Mouse (Mus musculus): ENCODE measurements around the gene Kcnc3. TPM values are rescaled to one million over a fixed set of nuclear protein-coding genes. Genes with fewer than 3 reads are reported as not detected.

Kcnc3 gene
- polyA plus RNA-seq, 1 experiment from 2014 or later = not detected

GRCm38 (mm10) chr7:44596996-44597538 is 6.6 kb downstream of the Kcnc3 start:
- H3K27ac ChIP-seq (replicated peaks in 1 of 2; ENCODE audit: control insufficient read depth in 1 of 2, insufficient read depth in 1 of 2, low read depth in 2 of 2, low read length in 2 of 2) = no peak overlapping the region
- no peak for ATAC-seq (ENCODE audit: insufficient number of reproducible peaks, insufficient read depth, low FRiP score, low read depth)
- no peaks in the 10 kb centered on the region for H3K36me3 ChIP-seq (ENCODE audit: control insufficient read depth, insufficient read depth, low read length)
- no peak overlapping the region for H3K9ac ChIP-seq (ENCODE audit: low read length)
- no peak overlapping the region for H3K4me2 ChIP-seq (ENCODE audit: low read length)
- no peaks in the 10 kb centered on the region for H3K9me3 ChIP-seq (ENCODE audit: control insufficient read depth, low read length)
- no peaks in the 10 kb centered on the region for H3K4me1 ChIP-seq (ENCODE audit: control insufficient read depth in 2 of 2, insufficient read depth in 2 of 2, low read length in 2 of 2)
- peaks cover 36% of the 10 kb centered on the region for H3K27me3 ChIP-seq (ENCODE audit: control insufficient read depth, insufficient read depth, low read length)
- H3K4me3 ChIP-seq (ENCODE audit: control insufficient read depth in 1 of 2, insufficient read depth in 1 of 2, low read depth in 1 of 2, low read length in 2 of 2) = no peak overlapping the region
- WGBS = 52% methylated on average over 5 of the region's 5 CpGs

DNA sequence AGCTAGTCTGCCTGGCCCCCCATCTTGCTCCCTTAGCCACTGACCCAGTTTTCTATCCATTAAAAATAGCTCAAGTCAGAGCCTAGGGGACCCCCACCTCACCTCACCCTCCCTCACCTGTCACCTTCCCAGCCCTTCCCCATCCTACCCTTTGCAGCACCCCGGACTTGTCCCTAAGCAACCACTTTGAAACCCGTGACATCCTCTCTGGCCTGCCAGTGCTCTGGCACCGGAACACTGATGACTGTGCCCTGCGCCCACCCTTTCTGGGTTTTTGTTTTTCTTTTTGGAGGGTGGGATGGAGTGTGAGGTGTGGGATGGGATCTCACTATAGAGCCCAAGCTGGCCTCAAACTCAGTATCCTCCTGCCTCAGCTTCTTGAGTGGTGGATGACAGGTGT is 7.2 kb downstream of the Kcnc3 start:
- no peaks in the 10 kb centered on the region for H3K36me3 ChIP-seq (ENCODE audit: control insufficient read depth, insufficient read depth, low read length)
- H3K9me3 ChIP-seq (ENCODE audit: control insufficient read depth, low read length) = no peaks in the 10 kb centered on the region
- H3K4me1 ChIP-seq (ENCODE audit: control insufficient read depth in 2 of 2, insufficient read depth in 2 of 2, low read length in 2 of 2) = no peaks in the 10 kb centered on the region
- H3K9ac ChIP-seq (ENCODE audit: low read length) = no peak overlapping the region
- no peak for ATAC-seq (ENCODE audit: insufficient number of reproducible peaks, insufficient read depth, low FRiP score, low read depth)
- H3K4me3 ChIP-seq (ENCODE audit: control insufficient read depth in 1 of 2, insufficient read depth in 1 of 2, low read depth in 1 of 2, low read length in 2 of 2) = no peak overlapping the region
- 86% methylated on average over 4 of the region's 4 CpGs for WGBS
- H3K4me2 ChIP-seq (ENCODE audit: low read length) = no peak overlapping the region
- no peak overlapping the region for H3K27ac ChIP-seq (replicated peaks in 1 of 2; ENCODE audit: control insufficient read depth in 1 of 2, insufficient read depth in 1 of 2, low read depth in 2 of 2, low read length in 2 of 2)
- H3K27me3 ChIP-seq (ENCODE audit: control insufficient read depth, insufficient read depth, low read length) = peaks cover 36% of the 10 kb centered on the region

DNA sequence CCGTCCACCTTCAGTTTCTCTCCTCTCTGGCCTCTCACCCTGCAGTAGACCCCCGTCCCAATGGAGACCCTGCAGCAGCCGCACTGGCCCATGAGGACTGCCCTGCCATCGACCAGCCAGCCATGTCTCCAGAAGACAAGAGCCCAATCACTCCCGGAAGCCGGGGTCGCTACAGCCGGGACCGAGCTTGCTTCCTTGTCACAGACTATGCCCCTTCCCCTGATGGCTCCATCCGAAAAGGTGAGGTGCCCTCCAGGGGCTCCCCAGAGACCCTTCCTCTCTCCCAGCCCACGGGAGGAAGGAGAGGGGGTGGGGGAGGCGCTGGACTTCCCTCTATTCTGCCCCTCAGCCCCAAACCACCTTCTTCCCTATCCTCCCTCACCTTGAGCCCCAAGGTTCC is 7.9 kb downstream of the Kcnc3 start:
- ATAC-seq (ENCODE audit: insufficient number of reproducible peaks, insufficient read depth, low FRiP score, low read depth) = no peak
- no peaks in the 10 kb centered on the region for H3K36me3 ChIP-seq (ENCODE audit: control insufficient read depth, insufficient read depth, low read length)
- WGBS = 79% methylated on average over 12 of the region's 12 CpGs
- no peaks in the 10 kb centered on the region for H3K9me3 ChIP-seq (ENCODE audit: control insufficient read depth, low read length)
- H3K4me3 ChIP-seq (ENCODE audit: control insufficient read depth in 1 of 2, insufficient read depth in 1 of 2, low read depth in 1 of 2, low read length in 2 of 2) = no peak overlapping the region
- peaks cover 36% of the 10 kb centered on the region for H3K27me3 ChIP-seq (ENCODE audit: control insufficient read depth, insufficient read depth, low read length)
- H3K9ac ChIP-seq (ENCODE audit: low read length) = no peak overlapping the region
- no peak overlapping the region for H3K4me2 ChIP-seq (ENCODE audit: low read length)
- H3K27ac ChIP-seq (replicated peaks in 1 of 2; ENCODE audit: control insufficient read depth in 1 of 2, insufficient read depth in 1 of 2, low read depth in 2 of 2, low read length in 2 of 2) = no peak overlapping the region
- H3K4me1 ChIP-seq (ENCODE audit: control insufficient read depth in 2 of 2, insufficient read depth in 2 of 2, low read length in 2 of 2) = no peaks in the 10 kb centered on the region

DNA sequence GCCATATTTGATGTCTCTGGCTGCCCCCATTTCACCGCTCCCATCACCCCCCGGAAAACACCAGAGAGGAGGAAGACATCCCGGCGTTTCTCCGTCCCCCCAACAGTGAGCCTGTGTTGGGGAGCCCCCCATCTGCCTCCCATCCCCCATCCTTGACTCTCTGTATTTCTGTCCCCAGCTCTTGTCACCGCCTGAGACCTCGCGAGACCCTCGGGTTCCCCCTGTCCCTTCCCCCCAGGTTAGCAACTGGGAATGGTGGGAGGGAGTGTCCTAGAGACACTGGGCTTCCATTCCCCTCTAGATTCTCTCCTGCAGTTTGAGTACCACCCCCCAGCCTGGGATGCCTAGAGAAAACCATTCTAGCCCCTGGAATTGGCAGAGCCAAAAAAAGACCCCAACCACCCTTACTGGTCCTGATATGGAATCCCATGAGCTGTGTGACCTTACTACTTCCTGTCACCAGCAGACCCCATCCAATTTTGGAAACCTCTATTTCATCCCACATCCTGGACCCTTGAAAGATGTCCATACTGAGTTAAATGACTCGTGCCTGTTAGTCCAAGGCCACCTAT is 10.3 kb downstream of the Kcnc3 start:
- no peak overlapping the region for H3K27ac ChIP-seq (replicated peaks in 1 of 2; ENCODE audit: control insufficient read depth in 1 of 2, insufficient read depth in 1 of 2, low read depth in 2 of 2, low read length in 2 of 2)
- ATAC-seq (ENCODE audit: insufficient number of reproducible peaks, insufficient read depth, low FRiP score, low read depth) = no peak
- no peak overlapping the region for H3K9ac ChIP-seq (ENCODE audit: low read length)
- peaks cover 56% of the 10 kb centered on the region for H3K27me3 ChIP-seq (ENCODE audit: control insufficient read depth, insufficient read depth, low read length)
- WGBS = 79% methylated on average over 10 of the region's 10 CpGs
- H3K4me2 ChIP-seq (ENCODE audit: low read length) = no peak overlapping the region
- no peak overlapping the region for H3K4me3 ChIP-seq (ENCODE audit: control insufficient read depth in 1 of 2, insufficient read depth in 1 of 2, low read depth in 1 of 2, low read length in 2 of 2)
- H3K9me3 ChIP-seq (ENCODE audit: control insufficient read depth, low read length) = no peaks in the 10 kb centered on the region
- no peaks in the 10 kb centered on the region for H3K36me3 ChIP-seq (ENCODE audit: control insufficient read depth, insufficient read depth, low read length)
- 0 out of 4 replicates have a peak, but pooled peaks cover 0 to 2% of the 10 kb centered on the region in 2 experiments for H3K4me1 ChIP-seq (ENCODE audit: control insufficient read depth in 2 of 2, insufficient read depth in 2 of 2, low read length in 2 of 2)

DNA sequence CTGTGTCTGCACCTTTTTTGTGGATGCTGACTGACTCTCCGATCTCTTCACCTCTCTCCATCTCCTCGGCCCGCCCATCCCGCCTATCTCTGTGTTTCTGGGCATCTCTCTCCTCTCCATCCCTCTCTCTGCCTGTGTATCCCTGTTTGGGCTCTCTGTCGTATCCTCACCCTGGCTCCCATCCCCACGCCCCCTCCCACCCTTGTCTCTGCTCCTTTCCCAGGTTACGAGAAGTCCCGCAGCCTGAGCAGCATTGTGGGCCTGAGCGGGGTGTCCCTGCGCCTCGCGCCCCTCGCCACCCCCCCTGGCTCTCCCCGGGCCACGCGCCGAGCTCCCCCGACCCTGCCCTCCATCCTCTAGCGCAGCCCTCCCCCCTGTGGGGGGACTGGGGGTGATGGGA is 11.2 kb downstream of the Kcnc3 start:
- Histone ChIP-seq H3K4me3 (ENCODE audit: control insufficient read depth in 1 of 2, insufficient read depth in 1 of 2, low read depth in 1 of 2, low read length in 2 of 2) (no peak overlapping the region), H3K36me3 (ENCODE audit: control insufficient read depth, insufficient read depth, low read length) (no peaks in the 10 kb centered on the region), H3K27me3 (ENCODE audit: control insufficient read depth, insufficient read depth, low read length) (peaks cover 64% of the 10 kb centered on the region), H3K27ac (replicated peaks in 1 of 2; ENCODE audit: control insufficient read depth in 1 of 2, insufficient read depth in 1 of 2, low read depth in 2 of 2, low read length in 2 of 2) (no peak overlapping the region), H3K9ac (ENCODE audit: low read length) (no peak overlapping the region), H3K4me1 (ENCODE audit: control insufficient read depth in 2 of 2, insufficient read depth in 2 of 2, low read length in 2 of 2) (0 out of 4 replicates have a peak, but pooled peaks cover 0 to 2% of the 10 kb centered on the region in 2 experiments), H3K4me2 (ENCODE audit: low read length) (no peak overlapping the region), H3K9me3 (ENCODE audit: control insufficient read depth, low read length) (no peaks in the 10 kb centered on the region)
- 13% methylated on average over 19 of the region's 19 CpGs for WGBS
- no peak for ATAC-seq (ENCODE audit: insufficient number of reproducible peaks, insufficient read depth, low FRiP score, low read depth)

DNA sequence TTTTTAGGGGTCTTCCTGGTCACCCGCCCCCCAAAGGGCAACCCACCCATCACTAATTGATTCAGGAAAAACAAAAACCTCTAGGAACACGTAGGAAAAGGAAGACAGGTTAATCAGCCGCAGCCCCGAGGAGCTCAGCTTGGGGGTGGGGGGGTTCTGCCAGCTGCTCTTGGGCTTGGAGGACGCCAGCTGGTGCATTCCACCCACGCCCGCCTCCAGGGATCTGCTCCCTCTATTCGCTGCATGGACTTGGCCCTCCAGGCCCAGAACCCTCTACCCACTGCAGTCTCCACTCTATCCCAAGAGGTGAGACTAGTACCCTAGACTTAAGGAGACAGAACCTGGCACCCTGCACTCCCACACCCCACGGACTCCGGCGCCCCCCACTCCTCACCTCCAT is 12.0 kb downstream of the Kcnc3 start:
- Histone ChIP-seq H3K27ac (replicated peaks in 1 of 2; ENCODE audit: control insufficient read depth in 1 of 2, insufficient read depth in 1 of 2, low read depth in 2 of 2, low read length in 2 of 2) (no peak overlapping the region), H3K4me2 (ENCODE audit: low read length) (no peak overlapping the region), H3K9ac (ENCODE audit: low read length) (no peak overlapping the region), H3K27me3 (ENCODE audit: control insufficient read depth, insufficient read depth, low read length) (peaks cover 72% of the 10 kb centered on the region), H3K4me3 (ENCODE audit: control insufficient read depth in 1 of 2, insufficient read depth in 1 of 2, low read depth in 1 of 2, low read length in 2 of 2) (no peak overlapping the region), H3K9me3 (ENCODE audit: control insufficient read depth, low read length) (no peaks in the 10 kb centered on the region), H3K4me1 (ENCODE audit: control insufficient read depth in 2 of 2, insufficient read depth in 2 of 2, low read length in 2 of 2) (0 out of 4 replicates have a peak, but pooled peaks cover 0 to 2% of the 10 kb centered on the region in 2 experiments), H3K36me3 (ENCODE audit: control insufficient read depth, insufficient read depth, low read length) (no peaks in the 10 kb centered on the region)
- ATAC-seq (ENCODE audit: insufficient number of reproducible peaks, insufficient read depth, low FRiP score, low read depth) = no peak
- WGBS = 7% methylated on average over 11 of the region's 11 CpGs

- H3K27ac ChIP-seq (replicated peaks in 1 of 2; ENCODE audit: control insufficient read depth in 1 of 2, insufficient read depth in 1 of 2, low read depth in 2 of 2, low read length in 2 of 2) = no peak overlapping the region
- H3K27me3 ChIP-seq (ENCODE audit: control insufficient read depth, insufficient read depth, low read length) = peaks cover 75% of the 10 kb centered on the region
- H3K4me3 ChIP-seq (ENCODE audit: control insufficient read depth in 1 of 2, insufficient read depth in 1 of 2, low read depth in 1 of 2, low read length in 2 of 2) = no peak overlapping the region
- no peak overlapping the region for H3K9ac ChIP-seq (ENCODE audit: low read length)
- no peaks in the 10 kb centered on the region for H3K36me3 ChIP-seq (ENCODE audit: control insufficient read depth, insufficient read depth, low read length)
- 0 out of 4 replicates have a peak, but pooled peaks cover 0 to 2% of the 10 kb centered on the region in 2 experiments for H3K4me1 ChIP-seq (ENCODE audit: control insufficient read depth in 2 of 2, insufficient read depth in 2 of 2, low read length in 2 of 2)
- 3% methylated on average over 20 of the region's 20 CpGs for WGBS
- no peaks in the 10 kb centered on the region for H3K9me3 ChIP-seq (ENCODE audit: control insufficient read depth, low read length)
- no peak for ATAC-seq (ENCODE audit: insufficient number of reproducible peaks, insufficient read depth, low FRiP score, low read depth)
- no peak overlapping the region for H3K4me2 ChIP-seq (ENCODE audit: low read length)
Observed at GRCm38 (mm10) chr7:44603186-44603855, 12.9 kb downstream of the Kcnc3 start.
